Mouse (Mus musculus) bone marrow, adult 2 months (tissue): ENCODE measurements at regions not wholly inside any gene's neighbourhood (a gene's known extent, or its start where the extent isn't known, plus 50 kb on each side); places are given as distances from the start of the nearest gene placed in this dataset.

Source experiments
- H3K27ac ChIP-seq: fragments of 200-500 bp; 2 replicates; pipeline ENCODE4 v1.5.1; 2012; ENCODE audit warnings: low read depth, mild to moderate bottlenecking, control low read depth, inconsistent platforms, low read length; ENCODE audit not compliant: control insufficient read depth, poor library complexity, insufficient read depth
- H3K4me1 ChIP-seq: fragments of 200-500 bp; 2 replicates; pipeline ENCODE4 v1.6.1; 2011; ENCODE audit warnings: low read length; ENCODE audit not compliant: control insufficient read depth, insufficient read depth
- H3K4me3 ChIP-seq: fragments of 200-500 bp; replicated peaks from 2 replicates; pipeline ENCODE3; 2011; ENCODE audit warnings: mild to moderate bottlenecking, low read depth, low read length, control low read depth; ENCODE audit not compliant: control insufficient read depth
- CTCF ChIP-seq: fragments of 200-500 bp; IDR thresholded peaks from 2 replicates; pipeline ENCODE4 v1.5.1; 2011; ENCODE audit warnings: low read length, control low read depth; ENCODE audit not compliant: control insufficient read depth, insufficient read depth
- POLR2A ChIP-seq: fragments of 200-500 bp; IDR thresholded peaks from 2 replicates; pipeline ENCODE4 v1.6.1; 2011; ENCODE audit warnings: low read depth, mild to moderate bottlenecking, control low read depth, low read length, borderline replicate concordance; ENCODE audit not compliant: control insufficient read depth
- WGBS: fragments of 180-500 bp; shearing (Covaris S2); methylation state at CpG from one replicate; pipeline ENCODE4 v1.1.7; 2018; 5-methylcytosine and 5-hydroxymethylcytosine counted together

DNA sequence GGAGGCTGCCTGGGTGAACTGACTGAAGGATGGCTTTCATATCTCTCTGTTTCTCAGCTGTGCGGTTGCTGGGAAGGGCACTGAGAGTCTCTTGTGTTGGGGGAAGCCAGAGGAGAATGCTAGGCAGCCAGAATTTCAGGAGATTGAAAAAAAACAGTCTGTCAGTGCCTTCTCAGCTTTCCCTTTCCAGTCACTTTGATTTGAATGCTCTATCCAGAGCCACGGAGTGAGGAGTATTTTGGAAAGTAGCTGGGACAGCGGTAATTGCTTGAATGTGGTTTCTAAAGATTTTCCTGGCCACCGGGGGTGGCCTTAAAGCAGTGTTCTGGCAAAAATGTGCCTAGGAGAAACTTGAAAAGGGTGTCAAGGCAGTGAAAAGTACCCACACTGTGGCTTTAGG, 142.4 kb downstream of the Enc1 start:
- TF ChIP-seq CTCF, result no peak
- no peak for TF ChIP-seq POLR2A
- H3K4me3 ChIP-seq, result no peak overlapping the region
- H3K4me1 ChIP-seq, result no peaks in the 10 kb centered on the region; the same call in 1 of the 2 replicates
- 84% methylated on average over 4 of the region's 4 CpGs for WGBS
- no peak overlapping the region for H3K27ac ChIP-seq

DNA sequence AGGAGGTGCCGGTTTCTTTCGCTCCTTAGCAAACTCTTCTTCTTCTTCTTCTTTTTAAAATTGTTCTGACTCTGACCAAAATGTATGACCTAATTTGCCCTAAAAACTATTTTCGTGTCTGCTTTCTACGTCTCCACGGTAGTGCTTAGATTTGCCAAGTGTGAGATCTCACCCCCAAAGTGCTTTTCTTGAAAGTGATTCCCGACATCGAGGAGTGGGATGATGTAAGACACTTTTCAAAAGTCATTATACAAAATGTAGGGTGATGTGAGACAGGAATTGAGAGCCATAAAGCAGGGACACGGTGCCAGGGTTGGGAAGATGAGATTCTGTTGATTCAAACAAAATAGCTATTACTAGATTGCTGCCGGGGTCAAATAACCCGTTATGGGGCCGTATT, 139.5 kb downstream of the Enc1 start:
- no peak overlapping the region for H3K4me3 ChIP-seq
- WGBS, result 84% methylated on average over 11 of the region's 11 CpGs
- TF ChIP-seq POLR2A, result no peak
- no peak overlapping the region for H3K27ac ChIP-seq
- peaks cover 1% of the 10 kb centered on the region; the same call in 1 of the 2 replicates for H3K4me1 ChIP-seq

- TF ChIP-seq POLR2A, result no peak
- no peak for TF ChIP-seq CTCF
- Histone ChIP-seq H3K4me1 (peaks cover 1% of the 10 kb centered on the region; the same call in 1 of the 2 replicates), H3K27ac (no peak overlapping the region), H3K4me3 (no peak overlapping the region)
- 54% methylated on average over 6 of the region's 6 CpGs for WGBS
These were observed 135.3 kb downstream of the Enc1 start for GRCm38 (mm10) chr13:97376232-97376523.

GRCm38 (mm10) chr13:97375501-97376231, 134.8 kb downstream of the Enc1 start:
- Histone ChIP-seq H3K27ac (no peak overlapping the region), H3K4me1 (peaks cover 1% of the 10 kb centered on the region; the same call in 1 of the 2 replicates), H3K4me3 (no peak overlapping the region)
- TF ChIP-seq CTCF (no peak), POLR2A (no peak)
- 74% methylated on average over 14 of the region's 14 CpGs for WGBS

GRCm38 (mm10) chr13:97372348-97372747, 131.4 kb downstream of the Enc1 start:
- WGBS, result 45% methylated on average over 7 of the region's 7 CpGs

DNA sequence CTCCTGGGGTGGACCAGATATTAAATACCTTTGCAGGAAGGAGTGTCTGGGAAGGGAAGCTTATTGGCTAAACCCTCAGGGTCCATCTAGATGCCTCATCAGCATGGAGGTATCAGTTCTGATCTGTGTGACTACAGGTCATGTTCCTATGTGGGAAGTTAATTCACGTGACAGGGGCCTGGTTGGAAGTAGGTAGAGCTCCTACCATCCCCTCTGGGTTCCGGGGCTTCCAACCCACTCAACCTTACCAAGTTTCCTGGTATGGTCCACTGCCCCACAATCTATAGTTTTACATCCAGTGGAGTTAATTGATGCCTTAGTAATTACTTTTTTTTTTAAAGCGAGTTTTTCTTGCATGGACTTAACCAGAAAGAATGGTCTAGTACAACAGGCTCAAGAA, 130.3 kb downstream of the Enc1 start:
- H3K27ac ChIP-seq, result no peak overlapping the region
- H3K4me1 ChIP-seq, result peaks cover under 1% of the 10 kb centered on the region; the same call in 1 of the 2 replicates
- TF ChIP-seq CTCF (no peak), POLR2A (no peak)
- no peak overlapping the region for H3K4me3 ChIP-seq
- 81% methylated on average over 3 of the region's 3 CpGs for WGBS

More at GRCm38 (mm10) chr13:97372348-97372747, 131.4 kb downstream of the Enc1 start:
- TF ChIP-seq POLR2A, result no peak
- no peak for TF ChIP-seq CTCF
- Histone ChIP-seq H3K27ac (no peak overlapping the region), H3K4me1 (peaks cover 1% of the 10 kb centered on the region; the same call in 1 of the 2 replicates), H3K4me3 (no peak overlapping the region)

DNA sequence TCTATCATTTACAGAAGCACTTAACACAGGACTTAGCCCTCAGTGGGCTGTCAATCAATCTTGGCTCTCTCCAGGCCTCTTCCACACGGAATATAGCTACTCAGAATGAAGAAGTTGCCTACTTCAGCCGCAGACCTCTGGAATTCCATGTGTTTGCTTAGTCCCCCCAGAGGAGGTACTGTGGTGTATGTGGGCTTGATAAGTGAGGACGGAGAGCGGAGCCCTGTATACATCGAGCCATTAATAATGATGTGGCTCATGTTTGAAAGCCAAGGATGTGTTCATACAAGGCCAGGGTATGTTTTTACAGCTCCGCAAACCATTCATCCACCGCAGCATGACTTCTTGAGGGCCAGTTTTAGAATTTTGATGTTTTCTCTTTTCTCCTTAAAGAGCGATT, 125.8 kb downstream of the Enc1 start:
- Histone ChIP-seq H3K4me1 (no peaks in the 10 kb centered on the region), H3K4me3 (no peak overlapping the region), H3K27ac (no peak overlapping the region)
- 83% methylated on average over 8 of the region's 8 CpGs for WGBS
- TF ChIP-seq CTCF, result no peak
- TF ChIP-seq POLR2A, result no peak

GRCm38 (mm10) chr13:97365557-97366244, 124.8 kb downstream of the Enc1 start:
- H3K4me1 ChIP-seq, result no peaks in the 10 kb centered on the region
- H3K27ac ChIP-seq, result no peak overlapping the region
- WGBS, result 52% methylated on average over 18 of the region's 18 CpGs
- H3K4me3 ChIP-seq, result no peak overlapping the region
- TF ChIP-seq CTCF, result no peak
- no peak for TF ChIP-seq POLR2A
